Comparison of ENCODE assay signal across 8 mouse cellular contexts in genomic region chr10:128335582-128335981, GRCm38 (mm10). TPM values are rescaled to one million over a fixed set of nuclear protein-coding genes. Genes with fewer than 3 reads are reported as not detected.
A peak's percentile ranks its signal among the peaks of the same experiment; 100 is the strongest.
DNase-seq lines count a peak whose midpoint lies in the region; ATAC-seq and TF ChIP-seq lines count a peak whose summit lies in the region.

No protein-coding gene starts in this region.

- H3K4me2 ChIP-seq in midbrain, embryonic 15.5 days, result no peak overlapping the region
- no peak overlapping the region for H3K4me2 ChIP-seq in limb, embryonic 14.5 days (replicated peaks; ENCODE audit: low read depth, low read length, severe bottlenecking)

- H3K4me3 ChIP-seq in midbrain, embryonic 10.5 days, result no peak overlapping the region
- H3K4me3 ChIP-seq in midbrain, embryonic 15.5 days, result no peak overlapping the region
- H3K4me3 ChIP-seq in limb, embryonic 14.5 days (replicated peaks; ENCODE audit: low read length), result no peak overlapping the region

- H3K4me1 ChIP-seq in midbrain, embryonic 10.5 days, result peaks cover 28% of the 10 kb centered on the region
- peaks cover 30% of the 10 kb centered on the region for H3K4me1 ChIP-seq in midbrain, embryonic 15.5 days
- H3K4me1 ChIP-seq in limb, embryonic 14.5 days (ENCODE audit: control insufficient read depth, insufficient read depth, low read length), result peaks cover 7% of the 10 kb centered on the region; the same call in 1 of the 2 replicates

- intact Hi-C loops in heart, postnatal 25 days (cut with DNase I), result loop anchor here (1.0 to 5.0 kb wide), 2 partner anchors 23 to 122 kb away; partner anchors contain the start of gene Smarcc2

- peak; percentile 63 for DNase-seq in midbrain, embryonic 10.5 days (ENCODE audit: low spot score)
- DNase-seq in adrenal gland, adult 2 months, result peak; percentile 73
- peak; percentile 61 for DNase-seq in embryo, embryonic 11.5 days (ENCODE audit: low read depth, low spot score)
- peak; percentile 19 for DNase-seq in heart, postnatal 25 days (ENCODE audit: low spot score)
- peak; percentile 71 for DNase-seq in limb, embryonic 14.5 days (ENCODE audit: low spot score)
- DNase-seq in ovary, postnatal 14 days (ENCODE audit: low spot score), result peak; percentile 70
- peak; percentile 88 for DNase-seq in thymus, postnatal 25 days

- no peaks in the 10 kb centered on the region for H3K27me3 ChIP-seq in midbrain, embryonic 10.5 days (ENCODE audit: low read depth, poor library complexity, severe bottlenecking)
- no peaks in the 10 kb centered on the region for H3K27me3 ChIP-seq in midbrain, embryonic 15.5 days (replicated peaks)
- no peaks in the 10 kb centered on the region for H3K27me3 ChIP-seq in limb, embryonic 14.5 days (ENCODE audit: control insufficient read depth, insufficient read depth, low read length)

- ATAC-seq in midbrain, embryonic 15.5 days (replicated peaks), result no peak
- no peak for ATAC-seq in limb, embryonic 14.5 days (ENCODE audit: low FRiP score, low read depth)

- H3K36me3 ChIP-seq in midbrain, embryonic 10.5 days, result peaks cover 10% of the 10 kb centered on the region
- no peaks in the 10 kb centered on the region for H3K36me3 ChIP-seq in midbrain, embryonic 15.5 days (replicated peaks)
- H3K36me3 ChIP-seq in limb, embryonic 14.5 days (ENCODE audit: control insufficient read depth, insufficient read depth, low read length), result peaks cover 2% of the 10 kb centered on the region; the same call in 1 of the 2 replicates

- H3K9me3 ChIP-seq in midbrain, embryonic 10.5 days (replicated peaks), result no peaks in the 10 kb centered on the region
- no peaks in the 10 kb centered on the region for H3K9me3 ChIP-seq in midbrain, embryonic 15.5 days
- H3K9me3 ChIP-seq in limb, embryonic 14.5 days (ENCODE audit: control insufficient read depth, low read length), result no peaks in the 10 kb centered on the region

- WGBS in midbrain, embryonic 10.5 days, result 3% methylated on average over 4 of the region's 4 CpGs
- under 1% methylated on average over 4 of the region's 4 CpGs for WGBS in midbrain, embryonic 15.5 days
- 3% methylated on average over 4 of the region's 4 CpGs for WGBS in limb, embryonic 14.5 days

- H3K27ac ChIP-seq in midbrain, embryonic 10.5 days (replicated peaks), result no peak overlapping the region
- H3K27ac ChIP-seq in midbrain, embryonic 15.5 days, result no peak overlapping the region
- H3K27ac ChIP-seq in limb, embryonic 14.5 days (replicated peaks; ENCODE audit: low read depth, low read length), result no peak overlapping the region

- no peak overlapping the region for H3K9ac ChIP-seq in midbrain, embryonic 15.5 days
- no peak overlapping the region for H3K9ac ChIP-seq in limb, embryonic 14.5 days (ENCODE audit: low read depth, low read length, severe bottlenecking)

- no peak for TF ChIP-seq POLR2A in limb, embryonic 14.5 days (IDR thresholded peaks at IDR 0.05; ENCODE audit: borderline replicate concordance, extremely low read depth, insufficient read depth, insufficient read length)

RNA-seq across cellular contexts. Expression of gene Cs, which starts 2.0 kb away (rescaled TPM):
- 237 and 248 TPM in 2 replicates for polyA plus RNA-seq in midbrain, embryonic 10.5 days (2016; fragmentation: Nextera tagmentation; extraction: Ambion mirVana)
- 256 and 257 TPM in 2 replicates for polyA plus RNA-seq in midbrain, embryonic 15.5 days (2015; fragmentation: Nextera tagmentation; extraction: Ambion mirVana)
- 100 to 1,000 TPM; 391 to 444 TPM for total RNA-seq in adrenal gland, adult 2 months (2021)
- polyA plus RNA-seq in adrenal gland, adult 2 months (2012; rRNA removed), result 315 and 332 TPM in 2 replicates
- 1,000 to 10,000 TPM; 1,194 to 1,233 TPM for total RNA-seq in heart, postnatal 25 days (2021)
- 131 and 149 TPM in 2 replicates for polyA plus RNA-seq in limb, embryonic 14.5 days (2012; rRNA removed)
- polyA plus RNA-seq in limb, embryonic 14.5 days (2014; fragmentation: Nextera tagmentation; extraction: Ambion mirVana), result 173 and 174 TPM in 2 replicates

RNA-seq across cellular contexts. Expression of gene Cnpy2, which starts 13.3 kb away (rescaled TPM):
- polyA plus RNA-seq in midbrain, embryonic 10.5 days (2016; fragmentation: Nextera tagmentation; extraction: Ambion mirVana), result 245 and 259 TPM in 2 replicates
- 194 and 204 TPM in 2 replicates for polyA plus RNA-seq in midbrain, embryonic 15.5 days (2015; fragmentation: Nextera tagmentation; extraction: Ambion mirVana)
- total RNA-seq in adrenal gland, adult 2 months (2021), result 100 to 1,000 TPM; 180 to 204 TPM
- 20.1 and 28.6 TPM in 2 replicates for polyA plus RNA-seq in adrenal gland, adult 2 months (2012; rRNA removed)
- 10 to 100 TPM; 58.9 to 62.5 TPM for total RNA-seq in heart, postnatal 25 days (2021)
- polyA plus RNA-seq in limb, embryonic 14.5 days (2012; rRNA removed), result 129 and 169 TPM in 2 replicates
- polyA plus RNA-seq in limb, embryonic 14.5 days (2014; fragmentation: Nextera tagmentation; extraction: Ambion mirVana), result 378 and 387 TPM in 2 replicates

RNA-seq across cellular contexts. Expression of gene Pan2, which starts 32.4 kb away (rescaled TPM):
- 43.3 and 50.2 TPM in 2 replicates for polyA plus RNA-seq in midbrain, embryonic 10.5 days (2016; fragmentation: Nextera tagmentation; extraction: Ambion mirVana)
- polyA plus RNA-seq in midbrain, embryonic 15.5 days (2015; fragmentation: Nextera tagmentation; extraction: Ambion mirVana), result 21.9 and 24.0 TPM in 2 replicates
- total RNA-seq in adrenal gland, adult 2 months (2021), result 10 to 100 TPM; 13.8 to 18.3 TPM
- 17.2 and 20.4 TPM in 2 replicates for polyA plus RNA-seq in adrenal gland, adult 2 months (2012; rRNA removed)
- total RNA-seq in heart, postnatal 25 days (2021), result 1 to 10 TPM; 8.2 to 9.4 TPM
- 49.7 and 58.0 TPM in 2 replicates for polyA plus RNA-seq in limb, embryonic 14.5 days (2012; rRNA removed)
- 26.6 and 31.1 TPM in 2 replicates for polyA plus RNA-seq in limb, embryonic 14.5 days (2014; fragmentation: Nextera tagmentation; extraction: Ambion mirVana)

RNA-seq across cellular contexts. Expression of gene Coq10a, which starts 33.2 kb away (rescaled TPM):
- polyA plus RNA-seq in midbrain, embryonic 10.5 days (2016; fragmentation: Nextera tagmentation; extraction: Ambion mirVana), result 13.2 and 18.8 TPM in 2 replicates
- 42.6 and 44.2 TPM in 2 replicates for polyA plus RNA-seq in midbrain, embryonic 15.5 days (2015; fragmentation: Nextera tagmentation; extraction: Ambion mirVana)
- 10 to 100 TPM; 72.2 to 77.1 TPM for total RNA-seq in adrenal gland, adult 2 months (2021)
- 44.2 and 116 TPM in 2 replicates for polyA plus RNA-seq in adrenal gland, adult 2 months (2012; rRNA removed)
- 100 to 1,000 TPM; 272 to 314 TPM for total RNA-seq in heart, postnatal 25 days (2021)
- 38.9 and 43.5 TPM in 2 replicates for polyA plus RNA-seq in limb, embryonic 14.5 days (2012; rRNA removed)
- polyA plus RNA-seq in limb, embryonic 14.5 days (2014; fragmentation: Nextera tagmentation; extraction: Ambion mirVana), result 19.4 and 21.5 TPM in 2 replicates

RNA-seq across cellular contexts. Expression of gene Il23a, which starts 37.0 kb away (rescaled TPM):
- polyA plus RNA-seq in midbrain, embryonic 10.5 days (2016; fragmentation: Nextera tagmentation; extraction: Ambion mirVana), result not detected in 2 replicates
- not detected in 2 replicates for polyA plus RNA-seq in midbrain, embryonic 15.5 days (2015; fragmentation: Nextera tagmentation; extraction: Ambion mirVana)
- total RNA-seq in adrenal gland, adult 2 months (2021), result not detected
- not detected in 2 replicates for polyA plus RNA-seq in adrenal gland, adult 2 months (2012; rRNA removed)
- under 1 TPM in 1 of 2 experiments, not detected in 1; 0.18 TPM for total RNA-seq in heart, postnatal 25 days (2021)
- polyA plus RNA-seq in limb, embryonic 14.5 days (2012; rRNA removed), result 0.18 and 0.31 TPM in 2 replicates
- polyA plus RNA-seq in limb, embryonic 14.5 days (2014; fragmentation: Nextera tagmentation; extraction: Ambion mirVana), result 0.28 TPM in 1 of 2 replicates, not detected in the other

Comparison
In these comparisons a context has a peak if more than half of its experiments do, and no peak if none do; other contexts are left out.
1. DNase-seq: peak in every context shown above with its lines; median percentile 88 in thymus, postnatal 25 days; 73 in adrenal gland, adult 2 months; 71 in limb, embryonic 14.5 days; 70 in ovary, postnatal 14 days; 63 in midbrain, embryonic 10.5 days; 61 in embryo, embryonic 11.5 days; 19 in heart, postnatal 25 days.